Mouse (Mus musculus) liver, adult 10 weeks (tissue): ENCODE measurements around the gene Cbx7. TPM values are rescaled to one million over a fixed set of nuclear protein-coding genes. Genes with fewer than 3 reads are reported as not detected.

Experiments used
- polyA plus RNA-seq: library from polyadenylated mRNA; stranded (reverse); fragments of 350-450 nt; fragmentation: Illumina TruSeq; extraction: RNeasy Lipid Tissue Mini Kit (QIAGEN cat#74804); gene quantifications from one replicate; pipeline ENCODE4 v1.2.3, GENCODE M21; 2014; ENCODE audit warnings: low read depth, low replicate concordance

The Cbx7 gene
- polyA plus RNA-seq, result 0.98 TPM

DNA sequence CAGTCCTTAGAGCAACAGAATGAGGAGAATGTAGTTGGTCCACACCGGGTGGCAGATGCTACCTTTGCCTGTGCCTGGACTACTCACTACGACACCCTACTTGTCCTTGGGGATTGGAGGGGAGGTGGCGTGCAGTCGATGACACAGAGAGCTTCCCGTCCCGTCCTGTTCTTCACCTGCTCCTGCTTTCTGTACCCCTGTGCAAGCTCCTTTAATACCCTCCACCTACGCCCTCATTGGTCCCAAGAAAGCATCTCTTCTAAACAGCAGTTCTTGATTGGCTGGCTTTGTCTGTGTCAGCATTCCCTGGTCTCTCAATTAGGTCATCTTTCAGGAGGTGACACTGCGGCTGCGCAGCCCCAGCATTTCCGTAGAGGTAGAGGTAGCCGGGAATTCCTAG lies at the start of gene Cbx7:
Gene Cbx7, minus strand, starts transcription at position 180 of the 400 bp plus-strand sequence.

GRCm38 (mm10) chr15:80014321-80015210 lies 43.6 kb upstream of the Cbx7 start, which contains the start of gene Pdgfb:
TSS of gene Pdgfb (minus strand) at chr15:80014977.

GRCm38 (mm10) chr15:79891436-79892212 lies 79.3 kb downstream of the Cbx7 start, which contains the start of gene Apobec3:
TSS of gene Apobec3 (plus strand) at chr15:79891659.

Other genes with a start within 250 kb of the Cbx7 start
- gene Sun2, start 228.6 kb downstream of the Cbx7 start, polyA plus RNA-seq, result 5.8 TPM
- gene Dnal4, start 193.3 kb downstream of the Cbx7 start, polyA plus RNA-seq, result 0.90 TPM
- not detected for gene Nptxr, start 166.4 kb downstream of the Cbx7 start, polyA plus RNA-seq
- gene Npcd, start 136.9 kb downstream of the Cbx7 start, polyA plus RNA-seq, result not detected
- 0.53 TPM for gene Cbx6, start 136.4 kb downstream of the Cbx7 start, polyA plus RNA-seq
- 1.8 TPM for gene Apobec3, start 79.5 kb downstream of the Cbx7 start, polyA plus RNA-seq
- gene Pdgfb, start 43.9 kb upstream of the Cbx7 start, polyA plus RNA-seq, result not detected
- 0.08 TPM for gene Syngr1, start 120.2 kb upstream of the Cbx7 start, polyA plus RNA-seq
- 108 TPM for gene Rpl3, start 120.7 kb upstream of the Cbx7 start, polyA plus RNA-seq
- 0.13 TPM for gene Tab1, start 162.0 kb upstream of the Cbx7 start, polyA plus RNA-seq
- gene Mgat3, start 202.6 kb upstream of the Cbx7 start, polyA plus RNA-seq, result 0.13 TPM